Mouse (Mus musculus) ES-Bruce4 (cell line): ENCODE measurements around the gene G3bp2. TPM values are rescaled to one million over a fixed set of nuclear protein-coding genes. Genes with fewer than 3 reads are reported as not detected.

Experiments used
- H3K27ac ChIP-seq: 2 replicates; pipeline ENCODE4 v1.5.1; 2012; ENCODE audit warnings: low read length, inconsistent platforms; ENCODE audit not compliant: insufficient read depth
- H3K27me3 ChIP-seq: 2 replicates; pipeline ENCODE4 v1.6.1; 2012; ENCODE audit warnings: mild to moderate bottlenecking, low read length, inconsistent platforms; ENCODE audit not compliant: control insufficient read depth, poor library complexity, insufficient read depth, severe bottlenecking
- H3K36me3 ChIP-seq: 2 replicates; pipeline ENCODE4 v1.6.1; 2012; ENCODE audit warnings: inconsistent platforms, mild to moderate bottlenecking, low read length, moderate library complexity; ENCODE audit not compliant: control insufficient read depth, poor library complexity, insufficient read depth, severe bottlenecking
- H3K4me1 ChIP-seq: one replicate; pipeline ENCODE4 v1.8.1; 2011; ENCODE audit warnings: low read length; ENCODE audit not compliant: control insufficient read depth, insufficient read depth
- H3K4me3 ChIP-seq: 2 replicates; pipeline ENCODE4 v1.5.1; 2011; ENCODE audit warnings: low read depth, mild to moderate bottlenecking, low read length
- H3K9ac ChIP-seq: 2 replicates; pipeline ENCODE4 v1.6.1; 2012; ENCODE audit warnings: low read depth, mild to moderate bottlenecking, inconsistent platforms; ENCODE audit not compliant: poor library complexity, severe bottlenecking
- H3K9me3 ChIP-seq: replicated peaks from 2 replicates; pipeline ENCODE4 v1.6.1; 2012; ENCODE audit warnings: mild to moderate bottlenecking, low read length, inconsistent platforms; ENCODE audit not compliant: control insufficient read depth, poor library complexity, insufficient read depth, severe bottlenecking
- CTCF ChIP-seq: IDR thresholded peaks from one replicate; pipeline ENCODE4 v1.8.1; 2011; ENCODE audit warnings: low read depth, low read length
- EP300 ChIP-seq: IDR thresholded peaks from 2 replicates; pipeline ENCODE4 v1.6.1; 2011; ENCODE audit warnings: low read depth, low read length; ENCODE audit not compliant: insufficient read depth
- POLR2A ChIP-seq: IDR thresholded peaks from one replicate; pipeline ENCODE4 v1.8.1; 2011; ENCODE audit warnings: low read length; ENCODE audit not compliant: insufficient read depth
- polyA plus RNA-seq: library from polyadenylated mRNA; stranded (reverse); fragments of >200 nt; gene quantifications from 2 replicates; pipeline ENCODE4 v1.2.4, GENCODE M21; 2011; ENCODE audit warnings: low read depth; ENCODE audit not compliant: missing spikeins, insufficient read depth, insufficient read length

Gene G3bp2
- polyA plus RNA-seq, 1 experiment, result 213 TPM

DNA sequence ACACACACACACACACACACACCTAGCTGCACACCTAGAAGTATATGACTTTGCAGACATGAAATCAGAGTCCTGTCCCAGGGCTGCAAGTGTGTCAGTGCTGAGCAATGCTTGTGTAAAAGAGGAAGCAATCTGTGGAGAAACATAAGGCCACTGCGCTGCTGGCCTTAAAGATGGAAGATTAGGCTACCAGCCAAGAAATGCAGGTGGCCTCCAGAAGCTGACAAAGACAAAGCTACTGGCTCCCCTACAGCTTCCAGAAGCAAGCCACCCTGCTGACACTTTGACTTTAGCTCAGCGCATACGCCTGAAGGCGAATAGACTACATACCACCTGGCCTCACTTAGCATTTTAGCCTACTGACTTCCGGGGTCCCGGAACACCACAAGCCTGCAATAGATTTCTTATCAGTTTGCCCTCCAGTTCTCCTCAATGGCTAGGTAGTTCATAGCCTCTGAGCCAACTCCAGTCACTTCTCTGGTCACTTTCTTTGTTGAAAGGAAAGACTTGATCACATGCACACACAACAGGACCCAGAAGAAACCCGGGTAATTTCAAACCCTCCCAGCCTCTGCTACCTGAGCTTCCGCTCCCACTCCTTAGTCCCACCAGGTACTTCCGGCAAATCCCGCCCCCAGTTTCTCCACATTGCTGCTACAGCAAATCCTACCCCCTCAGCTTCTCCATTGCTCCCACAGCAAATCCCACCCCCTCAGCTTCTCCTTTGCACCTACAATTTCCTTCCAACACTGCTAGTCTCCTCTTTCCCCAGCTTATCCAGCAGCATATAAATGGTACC is 23.0 kb upstream of the G3bp2 start:
- TF ChIP-seq CTCF (no peak), EP300 (peak; percentile 98)
- Histone ChIP-seq H3K27me3 (no peaks in the 10 kb centered on the region), H3K27ac (peak overlapping the region; percentile 96), H3K4me3 (peak overlapping the region; percentile 15; the same call in 1 of the 2 replicates), H3K9me3 (no peaks in the 10 kb centered on the region), H3K4me1 (peaks cover 4% of the 10 kb centered on the region), H3K36me3 (no peaks in the 10 kb centered on the region), H3K9ac (0 out of 2 replicates have a peak overlapping the region, but pooled peaks have one; percentile 25)

DNA sequence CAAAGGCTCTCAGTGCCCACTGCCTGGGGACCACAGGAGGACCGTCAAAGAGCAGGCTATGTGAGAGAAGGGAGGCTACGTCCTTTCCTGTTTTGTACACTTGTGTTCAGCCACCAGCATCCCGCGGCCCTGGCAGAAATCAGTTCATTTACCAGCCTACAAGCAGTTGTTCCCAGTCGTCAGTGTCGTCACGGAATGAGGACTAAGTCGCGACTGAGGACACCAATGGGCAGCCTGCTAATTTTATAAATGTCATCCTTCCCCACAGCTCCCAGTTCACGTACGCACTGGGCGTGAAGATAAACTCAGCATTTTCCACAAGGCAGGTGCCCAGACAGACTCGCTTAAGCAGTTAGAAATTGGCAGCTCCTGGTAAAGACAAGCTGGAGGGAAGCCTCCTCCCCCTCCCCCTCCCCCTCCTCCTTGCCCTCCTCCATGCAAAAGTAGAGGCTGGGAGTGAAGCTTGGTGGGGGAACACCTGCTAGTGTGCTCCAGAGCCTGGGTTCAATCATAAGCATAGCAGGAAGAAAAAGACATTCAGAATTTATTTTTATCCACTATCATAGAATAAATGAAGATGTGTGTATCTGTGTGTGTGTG is 20.4 kb upstream of the G3bp2 start:
- H3K27me3 ChIP-seq, result no peaks in the 10 kb centered on the region
- peaks cover 6% of the 10 kb centered on the region for H3K4me1 ChIP-seq
- peak overlapping the region; percentile 56 for H3K4me3 ChIP-seq
- H3K9ac ChIP-seq, result peak overlapping the region; percentile 41
- TF ChIP-seq CTCF, result no peak
- TF ChIP-seq POLR2A, result no peak
- TF ChIP-seq EP300, result no peak
- no peaks in the 10 kb centered on the region for H3K36me3 ChIP-seq
- peak overlapping the region; percentile 78 for H3K27ac ChIP-seq
- H3K9me3 ChIP-seq, result no peaks in the 10 kb centered on the region

DNA sequence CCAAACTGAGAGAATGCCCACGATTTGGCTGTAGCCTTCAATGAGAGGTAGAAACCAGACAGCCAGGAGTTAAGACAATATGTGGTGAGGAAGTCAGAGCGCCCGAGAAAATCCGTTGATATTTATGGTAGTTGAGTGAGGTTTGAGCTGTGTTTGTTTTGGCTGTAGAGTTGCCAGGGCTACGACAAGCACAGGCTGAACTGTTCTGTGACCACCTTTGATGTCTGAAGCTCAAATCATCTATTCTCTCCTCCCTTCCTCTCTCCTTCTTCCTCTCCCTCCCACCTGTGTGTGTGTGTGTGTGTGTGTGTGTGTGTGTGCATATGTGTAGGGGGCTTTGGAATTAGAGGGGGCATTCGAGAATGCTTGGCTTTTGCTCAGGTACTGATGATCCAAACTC is 19.5 kb upstream of the G3bp2 start:
- Histone ChIP-seq H3K36me3 (no peaks in the 10 kb centered on the region), H3K27me3 (no peaks in the 10 kb centered on the region), H3K4me3 (no peak overlapping the region), H3K4me1 (peaks cover 9% of the 10 kb centered on the region), H3K9me3 (no peaks in the 10 kb centered on the region), H3K27ac (peak overlapping the region; percentile 57), H3K9ac (peak overlapping the region; percentile 16; the same call in 1 of the 2 replicates)
- TF ChIP-seq CTCF, result no peak
- TF ChIP-seq EP300, result no peak
- TF ChIP-seq POLR2A, result no peak

DNA sequence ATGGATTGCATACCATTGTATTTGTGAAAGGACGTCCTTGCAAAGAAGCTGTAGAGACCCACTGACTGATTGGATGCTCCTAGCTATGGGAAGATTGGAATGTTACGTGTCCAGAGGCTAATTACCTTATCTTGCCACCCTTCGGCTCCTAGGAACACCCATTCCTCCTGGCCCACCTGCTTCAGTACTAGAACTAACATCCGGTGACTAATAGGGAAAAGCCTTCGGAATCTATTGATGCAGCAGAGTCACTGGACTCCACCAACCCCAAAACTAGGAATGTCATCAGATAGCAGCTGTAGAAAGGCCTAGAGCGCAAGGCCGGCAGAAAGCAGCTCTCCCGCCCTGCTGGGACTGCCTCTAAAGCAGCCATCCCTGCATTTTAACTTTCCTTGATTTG is 18.1 kb upstream of the G3bp2 start:
- TF ChIP-seq EP300, result 0 out of 2 replicates have a peak, but pooled peaks have one; percentile 32
- no peak for TF ChIP-seq CTCF
- TF ChIP-seq POLR2A, result no peak
- Histone ChIP-seq H3K9ac (no peak overlapping the region), H3K27me3 (no peaks in the 10 kb centered on the region), H3K36me3 (no peaks in the 10 kb centered on the region), H3K4me3 (no peak overlapping the region), H3K4me1 (peaks cover 11% of the 10 kb centered on the region), H3K9me3 (no peaks in the 10 kb centered on the region), H3K27ac (peak overlapping the region; percentile 95)

DNA sequence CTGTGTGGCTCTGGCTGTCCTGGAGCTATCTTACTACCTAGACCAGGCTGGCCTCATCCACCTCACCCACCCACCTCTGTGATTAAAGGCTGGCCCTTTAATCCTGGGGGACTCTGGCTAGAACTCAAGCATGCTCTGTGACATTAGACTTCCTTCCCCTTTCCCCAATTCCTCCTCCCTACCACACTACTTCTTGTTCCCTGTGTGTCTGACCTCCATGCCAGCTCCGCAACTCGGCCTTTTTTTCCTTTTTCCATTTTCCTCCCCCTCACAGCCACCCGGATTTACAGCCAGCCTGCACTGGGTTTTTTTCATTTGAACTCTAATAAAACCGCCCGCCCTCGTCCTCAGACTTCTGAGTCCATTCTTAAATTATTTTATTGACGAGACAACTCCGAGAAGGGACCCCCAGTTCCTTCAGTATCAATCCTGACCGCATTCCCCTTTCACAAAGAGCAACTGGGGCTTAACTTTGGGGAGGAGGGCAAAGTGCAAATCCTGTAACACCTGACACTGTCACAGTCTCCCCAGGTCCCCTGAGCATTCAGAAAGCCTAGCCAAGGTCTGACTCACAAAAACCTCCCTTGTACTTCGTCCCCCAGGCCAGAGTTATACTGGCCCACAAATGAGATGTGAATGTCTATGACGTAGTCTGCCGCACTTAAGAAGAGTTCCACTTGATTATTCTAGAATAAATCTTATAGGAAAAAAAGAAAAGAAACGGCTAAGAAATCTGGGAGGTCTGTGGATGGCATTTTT is 15.0 kb upstream of the G3bp2 start:
- Histone ChIP-seq H3K27ac (peak overlapping the region; percentile 71), H3K36me3 (no peaks in the 10 kb centered on the region)
- TF ChIP-seq EP300, result no peak
- TF ChIP-seq POLR2A, result no peak
- TF ChIP-seq CTCF, result no peak

DNA sequence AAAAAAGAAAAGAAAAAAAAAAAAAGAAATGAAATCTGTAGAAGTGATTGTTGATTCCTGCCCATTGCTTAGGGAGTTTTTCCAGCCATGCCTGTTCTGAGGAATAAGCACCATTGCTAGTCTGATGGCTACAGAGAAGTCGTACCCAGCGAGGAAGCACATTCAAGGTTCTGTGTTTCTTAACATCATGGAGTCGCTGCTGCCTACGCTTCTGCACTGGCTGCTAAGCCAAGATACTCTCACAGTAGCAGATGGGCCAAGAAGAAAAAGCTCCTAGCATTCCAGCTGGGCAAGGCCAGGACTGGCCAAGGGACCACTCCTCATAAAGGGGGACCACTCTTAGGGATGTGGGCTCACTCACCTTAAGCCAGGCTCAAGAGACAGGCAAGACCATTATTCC is 14.3 kb upstream of the G3bp2 start:
- peak overlapping the region; percentile 71; the same call in 1 of the 2 replicates for H3K27ac ChIP-seq
- no peaks in the 10 kb centered on the region for H3K36me3 ChIP-seq
- peaks cover 11% of the 10 kb centered on the region for H3K4me1 ChIP-seq
- H3K4me3 ChIP-seq, result no peak overlapping the region; the same call in 1 of the 2 replicates
- no peaks in the 10 kb centered on the region for H3K27me3 ChIP-seq
- peak overlapping the region; percentile 71 for H3K9ac ChIP-seq
- TF ChIP-seq CTCF, result no peak
- TF ChIP-seq EP300, result no peak
- no peak for TF ChIP-seq POLR2A
- no peaks in the 10 kb centered on the region for H3K9me3 ChIP-seq

More for the DNA sequence above, 15.0 kb upstream of the G3bp2 start:
- H3K9me3 ChIP-seq, result no peaks in the 10 kb centered on the region
- H3K9ac ChIP-seq, result peak overlapping the region; percentile 71
- H3K4me3 ChIP-seq, result peak overlapping the region; percentile 16; the same call in 1 of the 2 replicates
- H3K4me1 ChIP-seq, result peaks cover 11% of the 10 kb centered on the region
- no peaks in the 10 kb centered on the region for H3K27me3 ChIP-seq
